Comparison of ENCODE assay signal across 12 mouse cellular contexts in the genomic region with DNA sequence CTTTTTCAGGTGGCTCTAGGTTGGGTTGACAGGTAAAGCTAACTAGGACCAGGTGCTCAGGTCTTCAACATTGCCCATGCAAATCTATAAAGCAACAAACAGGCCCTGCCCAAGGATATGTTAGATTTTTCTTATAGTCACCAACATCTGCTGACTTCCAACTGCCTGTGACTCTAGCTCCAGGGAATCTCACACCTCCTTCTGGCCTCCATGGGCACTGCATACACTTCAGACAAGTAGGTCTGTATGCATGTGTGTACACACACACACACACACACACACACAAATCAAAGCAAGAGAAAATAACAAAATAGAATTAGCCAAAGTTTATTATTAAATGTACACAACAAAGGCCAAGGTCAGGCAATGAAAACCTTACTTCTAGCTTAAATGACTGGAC.
A peak's percentile ranks its signal among the peaks of the same experiment; 100 is the strongest.
DNase-seq lines count a peak whose midpoint lies in the region; TF ChIP-seq lines count a peak whose summit lies in the region.
"Had no signal": no experiment of that assay in that cellular context is flagged by ENCODE, and none has a peak within 500 bp of the region (broad histone marks: within the 10 kb centered on the region; RNA-seq: fewer than 3 reads in every experiment).

No protein-coding gene starts in this region.

- H3K9ac ChIP-seq in MEL (ENCODE audit: control insufficient read depth, low read depth, low read length, poor library complexity, severe bottlenecking) = no peak overlapping the region
- H3K9ac ChIP-seq: embryonic facial prominence, embryonic 12.5 days; heart, embryonic 12.5 days had no signal

- no peak overlapping the region for H3K27ac ChIP-seq in MEL (ENCODE audit: control insufficient read depth, low read depth, low read length)
- H3K27ac ChIP-seq: embryonic facial prominence, embryonic 12.5 days had no signal

- TF ChIP-seq RAD21 in MEL (IDR thresholded peaks at IDR 0.05; ENCODE audit: low read depth, low read length) = peak; percentile 26

- peak; percentile 13 for DNase-seq in adrenal gland, postnatal 10 days
- DNase-seq in adrenal gland, postnatal 4 days (ENCODE audit: low spot score in 2 of 2) = no peak
- DNase-seq in kidney, adult 8-10 months = peak; percentile 10 to 35
- no peak for DNase-seq in kidney, adult 11 months
- peak; percentile 36 for DNase-seq in MEL (ENCODE audit: low read depth, low spot score)
- DNase-seq in kidney, postnatal 4 days = peak; percentile 49 to 55
- no peak for DNase-seq in urinary bladder, adult 2 months (ENCODE audit: low spot score)
- DNase-seq in layer of hippocampus, adult 9-11 months = no peak
- DNase-seq: B cell, adult 2 months; thymus, postnatal 14 days had no signal

- H3K4me1 ChIP-seq in MEL (ENCODE audit: control insufficient read depth in 1 of 2, insufficient read depth in 2 of 2, low read length in 2 of 2) = peaks cover 0 to 4% of the 10 kb centered on the region in 2 experiments; a peak in 2 of 4 replicates
- H3K4me1 ChIP-seq: embryonic facial prominence, embryonic 12.5 days; heart, embryonic 12.5 days had no signal

- TF ChIP-seq EP300 in MEL (IDR thresholded peaks at IDR 0.05; ENCODE audit: low read depth in 1 of 2, low read length in 2 of 2) = no peak

- peak in 2 of 3 experiments; percentile 26 to 43; a peak in 3 of 6 replicates for TF ChIP-seq CTCF in MEL (IDR thresholded peaks at IDR 0.05 in 2 of 3, conservative IDR thresholded peaks at IDR 0.05 in 1 of 3; ENCODE audit: control insufficient read depth in 1 of 3, insufficient read depth in 1 of 3, low read depth in 2 of 3, low read length in 3 of 3, poor library complexity in 1 of 3, severe bottlenecking in 1 of 3)

- no peaks in the 10 kb centered on the region for H3K9me3 ChIP-seq in MEL (replicated peaks; ENCODE audit: insufficient read depth, low read length)
- H3K9me3 ChIP-seq: embryonic facial prominence, embryonic 12.5 days; heart, embryonic 12.5 days had no signal

- H3K36me3 ChIP-seq in MEL (ENCODE audit: control insufficient read depth in 1 of 2, insufficient read depth in 2 of 2, low read length in 2 of 2) = no peaks in the 10 kb centered on the region; a peak in 1 of 4 replicates
- H3K36me3 ChIP-seq: embryonic facial prominence, embryonic 12.5 days; heart, embryonic 12.5 days had no signal

- no peaks in the 10 kb centered on the region; a peak in 1 of 4 replicates for H3K27me3 ChIP-seq in MEL (ENCODE audit: control insufficient read depth in 1 of 2, insufficient read depth in 2 of 2, low read length in 2 of 2)
- H3K27me3 ChIP-seq: embryonic facial prominence, embryonic 12.5 days; heart, embryonic 12.5 days had no signal

- H3K4me3 ChIP-seq in MEL (ENCODE audit: control insufficient read depth in 1 of 2, insufficient read depth in 1 of 2, low read depth in 2 of 2, low read length in 2 of 2) = no peak overlapping the region
- H3K4me3 ChIP-seq: embryonic facial prominence, embryonic 12.5 days; heart, embryonic 12.5 days had no signal

- no peaks in the 10 kb centered on the region for H3K79me2 ChIP-seq in MEL (ENCODE audit: control insufficient read depth, insufficient read depth, low read length, poor library complexity)

- TF ChIP-seq POLR2A in MEL (IDR thresholded peaks at IDR 0.05; ENCODE audit: control insufficient read depth in 1 of 2, insufficient read depth in 1 of 2, low read depth in 1 of 2, low read length in 2 of 2, poor library complexity in 1 of 2) = no peak

TF ChIP-seq in MEL, 35 proteins besides CTCF, POLR2A, EP300 and RAD21:
- TF ChIP-seq CHD1 (IDR thresholded peaks at IDR 0.05; ENCODE audit: low read depth, low read length) = no peak
- TF ChIP-seq GATA1 (IDR thresholded peaks at IDR 0.05; ENCODE audit: low read depth, low read length) = no peak
- no peak for TF ChIP-seq NRF1 (IDR thresholded peaks at IDR 0.05; ENCODE audit: insufficient read depth, low read depth, low read length, poor library complexity, severe bottlenecking)
- no peak for TF ChIP-seq ELF1 (IDR thresholded peaks at IDR 0.05; ENCODE audit: low read depth, low read length)
- TF ChIP-seq POLR2AphosphoS2 (IDR thresholded peaks at IDR 0.05; ENCODE audit: low read length) = no peak
- peak; percentile 47 for TF ChIP-seq ZC3H11A (IDR thresholded peaks at IDR 0.05; ENCODE audit: low read depth, low read length)
- no peak for TF ChIP-seq MAX (IDR thresholded peaks at IDR 0.05; ENCODE audit: low read length)
- TF ChIP-seq SMC3 (IDR thresholded peaks at IDR 0.05; ENCODE audit: low read depth, low read length) = peak; percentile 71
- no peak for TF ChIP-seq MEF2A (IDR thresholded peaks at IDR 0.05; ENCODE audit: extremely low read depth, insufficient replicate concordance, low read depth, low read length, poor library complexity, severe bottlenecking)
- no peak for TF ChIP-seq GABPA (IDR thresholded peaks at IDR 0.05; ENCODE audit: low read depth, low read length)
- TF ChIP-seq JUND (IDR thresholded peaks at IDR 0.05; ENCODE audit: low read depth, low read length) = no peak
- no peak for TF ChIP-seq RCOR1 (IDR thresholded peaks at IDR 0.05; ENCODE audit: low read depth, low read length)
- no peak for TF ChIP-seq USF2 (IDR thresholded peaks at IDR 0.05; ENCODE audit: borderline replicate concordance in 1 of 2, insufficient read depth in 1 of 2, low read depth in 1 of 2, low read length in 2 of 2)
- no peak for TF ChIP-seq MXI1 (IDR thresholded peaks at IDR 0.05; ENCODE audit: low read depth, low read length)
- no peak for TF ChIP-seq ZKSCAN1 (IDR thresholded peaks at IDR 0.05; ENCODE audit: low read depth, low read length)

Comparison
In these comparisons a context has a peak if more than half of its experiments do, and no peak if none do; other contexts are left out.
1. DNase-seq: peak in adrenal gland, postnatal 10 days (single experiment), kidney, adult 8-10 months (2 of 2), MEL (single experiment) and kidney, postnatal 4 days (2 of 2); none in adrenal gland, postnatal 4 days (0 of 2), kidney, adult 11 months (single experiment), urinary bladder, adult 2 months (single experiment) and layer of hippocampus, adult 9-11 months (single experiment).